Mouse (Mus musculus): ENCODE measurements around the gene Mpeg1.

Mpeg1 gene

GRCm38 (mm10) chr19:12493453-12494186 is 33.0 kb downstream of the Mpeg1 start:
- DNase-seq: no peak

DNA sequence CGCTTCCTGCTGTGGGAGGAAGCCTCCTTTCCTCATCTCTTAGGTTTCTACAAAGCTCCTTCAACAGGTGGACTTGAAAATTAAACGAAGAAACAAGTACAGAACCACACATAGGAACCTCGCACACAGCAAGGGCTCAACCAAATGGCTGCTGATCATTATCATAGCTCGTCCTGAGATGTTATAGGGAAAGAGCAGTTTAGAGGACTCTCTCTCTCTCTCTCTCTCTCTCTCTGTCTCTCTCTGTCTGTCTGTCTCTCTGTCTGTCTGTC is 33.5 kb downstream of the Mpeg1 start:
- no peak for DNase-seq

DNA sequence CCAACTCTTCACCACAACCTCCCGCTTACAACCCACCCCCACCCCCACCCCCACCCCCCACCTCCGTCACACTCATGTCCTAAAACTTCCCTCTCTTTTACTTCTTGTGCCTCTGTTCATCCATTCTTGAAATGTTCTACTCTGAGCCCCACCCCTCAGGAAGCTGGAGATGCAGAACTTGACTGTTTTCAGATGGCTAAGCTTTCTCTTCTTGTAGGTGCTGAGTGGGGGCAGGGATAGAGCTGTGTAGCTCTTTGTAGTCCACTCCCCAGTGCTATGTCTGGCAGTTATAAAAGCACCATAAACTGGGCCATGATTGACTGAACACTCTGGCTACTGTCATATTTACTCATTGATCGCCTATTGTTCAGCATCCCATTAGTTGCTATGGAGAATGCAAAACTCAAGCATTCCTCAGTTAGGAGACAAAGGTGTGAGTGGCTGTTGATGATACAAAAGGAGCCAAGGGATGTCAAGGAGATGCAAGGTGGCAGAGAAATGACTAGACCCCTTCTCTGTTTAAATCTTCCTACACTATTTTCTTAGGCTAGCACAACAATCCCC is 34.5 kb downstream of the Mpeg1 start:
- DNase-seq: no peak

GRCm38 (mm10) chr19:12496241-12496640 is 35.7 kb downstream of the Mpeg1 start:
- no peak for DNase-seq

DNA sequence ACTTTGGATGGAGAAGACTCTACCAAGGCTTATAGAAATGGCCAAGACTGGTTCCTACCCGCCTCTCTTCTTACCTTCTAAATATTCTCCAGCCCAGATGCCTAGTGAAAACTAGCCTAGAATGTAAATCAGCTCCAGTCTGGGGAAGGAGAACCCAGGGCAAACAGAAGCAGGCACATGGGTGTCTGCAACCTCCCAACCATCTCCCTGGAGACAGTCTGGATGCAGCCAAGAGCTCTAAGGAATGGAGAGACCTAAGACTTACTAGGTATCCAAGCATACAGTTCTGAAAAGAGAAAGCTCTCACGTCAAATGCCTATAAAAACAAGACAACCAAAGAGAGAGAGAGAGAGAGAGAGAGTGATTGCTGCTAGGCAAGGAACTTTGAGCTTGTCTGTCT is 37.3 kb downstream of the Mpeg1 start:
- DNase-seq: no peak

- DNase-seq: no peak
These were observed 37.7 kb downstream of the Mpeg1 start for GRCm38 (mm10) chr19:12498321-12498720.

DNA sequence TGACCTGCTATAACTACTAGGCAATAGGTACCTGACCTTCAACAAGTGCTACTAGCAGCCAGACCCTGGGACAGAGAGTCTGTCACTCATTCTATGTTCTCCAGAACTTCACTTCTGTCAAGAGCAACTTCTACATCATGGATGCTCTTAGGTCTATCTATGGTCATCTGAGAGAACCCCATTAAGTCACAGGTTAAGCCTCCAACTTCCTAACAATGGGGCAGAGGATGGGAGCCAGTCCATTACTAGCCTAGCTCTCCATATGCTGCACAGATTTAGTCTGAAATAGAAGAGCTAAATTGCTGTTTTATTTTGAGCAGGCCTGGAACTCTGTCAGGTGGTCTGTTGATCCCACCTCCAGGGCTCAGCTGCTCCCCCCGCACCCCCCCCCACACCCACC is 38.4 kb downstream of the Mpeg1 start:
- no peak for DNase-seq

- DNase-seq: no peak
These were observed 38.9 kb downstream of the Mpeg1 start for GRCm38 (mm10) chr19:12499485-12499884.

DNA sequence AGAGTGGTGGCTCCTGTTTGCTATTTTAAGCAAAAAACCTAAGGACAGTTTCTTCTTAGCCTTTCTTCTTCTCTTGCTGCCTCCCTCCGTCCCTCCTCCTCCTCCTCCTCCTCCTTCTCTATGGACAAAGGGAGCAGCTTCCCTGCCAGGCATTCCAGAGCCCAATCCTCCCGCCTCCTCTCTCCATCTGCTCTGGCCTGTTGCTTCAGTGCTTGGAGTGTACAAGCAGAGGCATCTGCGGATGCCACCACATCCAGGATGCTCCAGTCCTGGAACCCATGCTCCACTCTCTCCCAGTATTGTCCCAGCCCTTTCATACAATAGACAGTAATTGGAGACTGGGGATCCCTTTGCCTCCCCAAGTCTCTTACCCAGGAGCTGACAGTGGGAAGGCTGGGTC is 39.5 kb downstream of the Mpeg1 start:
- DNase-seq: peak; percentile 48 to 65

- peak; percentile 63 to 77 for DNase-seq
These were observed 40.3 kb downstream of the Mpeg1 start for GRCm38 (mm10) chr19:12500881-12501311.

GRCm38 (mm10) chr19:12501370-12502347 is 41.1 kb downstream of the Mpeg1 start, which contains the start of gene Dtx4:
Dtx4 (minus strand) TSS chr19:12501454.
- peak; percentile 98 for DNase-seq

- DNase-seq: no peak
These were observed 42.2 kb downstream of the Mpeg1 start for GRCm38 (mm10) chr19:12502756-12503155.

DNA sequence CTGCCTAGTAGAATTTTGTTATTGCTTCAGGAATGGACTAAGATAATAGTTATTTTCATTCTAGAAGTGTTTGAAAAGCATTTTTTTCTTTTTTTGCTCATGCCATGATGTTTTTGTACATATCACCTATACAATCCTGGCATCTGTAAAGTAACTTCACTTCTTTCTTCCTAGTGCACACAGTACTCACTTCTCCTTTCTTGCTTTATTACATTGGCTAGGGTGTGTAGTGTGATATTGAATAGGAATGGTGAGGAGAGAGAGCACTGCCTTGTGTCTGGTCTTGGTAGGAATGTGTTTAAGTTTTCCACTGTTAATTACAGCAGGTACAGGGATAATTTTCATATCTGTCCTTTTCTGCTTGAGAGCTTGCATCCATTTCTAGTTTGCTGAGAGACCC is 54.0 kb downstream of the Mpeg1 start:
- no peak for DNase-seq
